Mouse (Mus musculus) right cerebral cortex, postnatal 36 days (tissue): Measurements from ENCODE around the gene Incenp.
"Not testable (repeated sequence)": the region's sequence is repeated elsewhere in the genome, so short reads cannot be mapped to it uniquely, and the experiment has no call there.

ENCODE experiments used
- DNase-seq, 2 experiments: peaks; one replicate each; pipeline ENCODE4 v3.0.0; 2022; ENCODE audit warnings: low spot score in 2 of 2, mixed read lengths in 1 of 2

Gene Incenp

DNA sequence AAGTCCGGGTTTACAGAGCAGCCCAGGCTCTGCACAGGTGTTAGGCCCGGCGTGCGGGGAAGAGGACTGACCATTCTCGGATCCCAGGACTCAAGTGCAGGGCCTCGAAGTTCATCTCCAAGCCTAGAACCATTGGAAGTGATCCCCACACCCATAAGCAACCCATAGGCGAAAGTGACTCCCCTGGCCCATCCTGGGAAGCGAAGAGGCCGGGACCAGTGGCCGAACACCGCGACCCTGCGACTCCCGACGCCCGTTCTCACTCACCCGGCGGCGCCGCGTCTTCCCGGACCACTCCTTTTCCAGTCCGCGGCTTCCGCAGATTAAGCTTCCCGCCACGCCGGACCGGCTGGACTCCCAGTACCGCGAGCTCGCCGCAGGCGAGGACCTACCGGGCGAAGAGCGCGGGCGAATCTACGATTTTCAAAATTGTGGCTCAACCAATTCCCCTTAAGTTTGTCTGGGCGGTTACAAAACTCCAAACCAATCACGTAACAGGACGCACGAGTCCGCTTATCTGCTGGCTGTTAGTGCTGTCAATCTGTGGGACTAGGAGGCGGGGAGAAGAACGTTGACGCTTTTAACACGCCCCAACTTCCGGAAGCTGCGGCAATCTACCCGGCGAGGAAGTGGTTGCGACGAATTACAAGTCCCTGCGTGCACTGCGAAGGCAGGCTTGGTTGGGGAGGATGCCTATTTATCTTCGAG lies at the start of gene Incenp:
Incenp (minus strand) TSS at position 480 of the 708 bp plus-strand sequence.
- DNase-seq: peak; percentile 93 to 96

DNA sequence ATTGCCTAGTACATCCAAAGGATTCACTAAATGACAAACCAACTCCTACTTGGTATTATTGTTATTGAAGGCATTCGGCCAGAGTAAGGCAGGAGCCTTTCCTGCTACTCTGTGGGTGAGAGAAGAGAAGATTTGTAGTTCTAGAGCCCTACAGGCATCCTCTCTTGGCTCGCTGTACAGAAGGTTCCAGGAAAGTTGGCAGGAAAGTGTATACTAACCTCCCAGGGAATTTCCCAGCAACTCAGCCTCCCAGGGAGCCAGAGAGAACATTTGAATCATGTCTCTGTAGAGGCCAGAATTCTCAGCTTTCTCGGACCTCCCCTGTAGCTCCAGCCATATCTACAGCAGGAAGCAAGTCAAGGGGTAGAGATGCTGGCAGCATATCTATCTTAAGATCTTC lies 47.6 kb upstream of the Incenp start:
- DNase-seq: no peak

DNA sequence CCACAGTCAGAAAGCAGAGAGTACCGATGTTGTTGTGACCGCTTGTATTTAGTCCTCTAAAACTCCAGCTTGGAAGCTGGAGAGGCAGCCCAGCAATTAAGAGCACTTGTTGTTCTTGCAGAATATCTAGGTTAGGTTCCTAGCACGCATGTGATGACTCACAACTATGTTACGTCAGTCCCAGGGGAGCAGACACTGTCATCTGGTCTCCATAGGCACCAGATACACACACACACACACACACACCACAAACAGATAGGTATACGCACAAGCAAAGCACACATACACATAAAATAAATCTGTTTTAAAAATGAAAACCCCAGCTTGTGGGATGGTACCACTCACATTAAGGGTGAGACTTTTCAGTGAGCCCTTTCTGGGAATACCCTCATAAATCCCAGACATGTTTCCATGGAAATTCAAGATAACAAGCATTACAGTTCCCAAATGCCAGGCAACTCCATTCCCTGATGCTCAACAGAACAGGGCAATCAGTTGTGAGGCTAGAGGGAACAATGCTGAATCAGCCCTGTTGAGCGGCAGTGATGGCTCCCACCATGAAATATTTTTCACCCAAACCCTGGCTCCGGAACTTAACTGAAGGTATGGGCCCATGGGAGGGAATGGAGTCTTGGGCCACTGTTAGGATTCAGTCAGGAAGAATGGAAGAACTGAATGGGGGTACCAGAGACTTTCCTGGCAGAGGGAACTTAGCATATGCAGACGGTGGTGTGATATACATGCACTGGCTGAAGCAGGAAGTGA lies 46.6 kb upstream of the Incenp start:
- no peak for DNase-seq

DNA sequence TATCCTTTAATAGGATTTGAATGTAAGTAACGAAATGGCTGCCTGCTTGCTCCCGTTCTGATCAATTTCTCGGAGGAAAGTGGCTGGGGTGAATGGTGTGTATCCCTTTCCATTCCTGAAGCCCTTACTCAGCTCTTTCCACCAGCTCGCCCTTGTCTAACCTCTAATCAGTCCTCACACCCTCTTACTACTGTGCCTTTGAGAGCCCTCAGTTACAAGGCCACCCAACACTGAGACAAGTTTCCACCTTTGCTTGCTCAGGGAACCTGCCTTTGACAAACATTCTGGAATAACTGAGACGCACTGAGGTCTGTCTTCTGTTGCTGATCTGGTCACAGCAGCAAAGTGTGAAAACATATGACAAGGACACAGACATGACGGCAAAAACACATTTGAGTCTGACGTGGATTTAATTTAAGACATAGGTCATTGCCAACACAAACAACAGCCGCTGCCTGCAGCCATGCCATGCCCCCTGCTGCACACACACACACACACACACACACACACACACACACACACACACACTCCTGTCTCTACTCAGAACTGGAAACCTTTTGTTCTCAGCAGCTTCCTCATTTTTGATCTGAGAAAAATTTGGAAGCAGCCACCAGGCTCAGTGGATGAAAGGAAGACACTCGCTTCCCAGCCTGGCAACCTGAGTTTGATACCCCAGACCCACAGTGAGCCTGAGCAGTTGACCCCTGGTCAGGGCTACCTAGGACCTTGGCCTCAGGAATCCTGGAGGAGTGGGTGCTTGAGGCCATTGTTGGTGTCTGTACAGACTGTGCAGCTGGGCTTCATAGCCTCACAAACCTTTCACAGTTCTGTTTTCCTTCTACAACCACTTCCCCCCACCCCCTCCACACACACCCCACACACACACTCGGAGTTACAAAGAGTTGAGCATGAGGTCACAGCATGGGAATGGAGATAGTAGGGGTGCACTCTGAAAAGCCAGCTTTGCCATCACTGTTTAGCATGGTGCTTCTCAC lies 43.5 kb upstream of the Incenp start:
- DNase-seq: no peak

DNA sequence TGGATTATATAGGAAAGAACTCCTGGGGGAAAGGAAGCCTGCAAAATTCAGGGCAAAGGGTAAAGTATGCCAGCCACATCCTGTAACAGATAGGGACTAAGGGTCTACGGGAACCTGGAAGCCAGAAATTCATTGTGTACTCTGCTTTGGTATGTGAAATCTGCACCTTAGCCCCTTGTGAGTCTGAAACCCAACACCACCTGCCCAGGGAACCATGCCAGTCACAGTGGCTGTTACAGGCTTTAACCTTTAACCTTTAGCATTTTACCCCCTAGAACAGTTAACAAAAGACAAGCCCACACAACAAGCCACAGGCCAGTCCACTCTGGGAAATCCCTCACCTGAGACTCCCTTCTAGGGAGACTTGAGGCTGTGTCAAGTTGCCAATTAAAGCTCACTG lies 42.5 kb upstream of the Incenp start:
- no peak for DNase-seq

DNA sequence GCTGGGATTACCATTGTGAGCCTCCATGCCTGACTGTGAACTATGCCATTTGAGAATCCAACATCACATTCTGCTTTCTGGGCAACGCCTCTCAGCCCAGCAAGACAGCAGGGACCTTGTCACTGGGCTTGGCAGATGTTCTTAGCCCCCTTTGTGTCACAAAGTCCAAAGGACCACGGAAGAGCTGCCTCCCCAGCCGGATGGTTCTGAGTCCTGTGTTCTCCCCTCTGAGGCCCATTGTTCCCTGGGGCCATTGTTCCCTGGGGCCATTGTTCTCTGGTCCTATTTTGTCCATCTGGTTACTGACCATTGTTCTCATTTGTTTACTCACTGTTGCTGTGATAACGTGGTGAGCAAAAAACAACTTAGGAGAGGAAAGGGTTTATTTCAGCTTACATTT lies 41.6 kb upstream of the Incenp start:
- no peak for DNase-seq

DNA sequence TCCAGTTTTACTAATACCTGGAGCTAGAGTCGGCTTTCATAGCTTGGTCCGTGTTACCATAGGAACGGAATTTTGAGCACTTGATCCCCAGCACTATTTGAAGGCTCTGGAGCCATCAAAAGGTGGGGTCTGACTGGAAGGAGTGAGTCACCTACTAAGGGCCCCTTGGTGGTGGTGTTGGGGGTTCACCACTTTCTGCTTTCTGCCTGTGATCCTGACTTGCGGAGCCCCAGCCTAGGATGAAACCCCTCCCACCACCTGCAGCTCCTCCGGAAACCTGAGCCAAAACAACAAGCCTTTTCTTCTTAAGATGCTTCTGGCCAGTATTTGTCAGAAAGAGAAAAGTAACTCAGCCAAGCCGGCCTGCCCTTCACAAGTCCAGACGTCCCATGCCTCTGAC lies 40.5 kb upstream of the Incenp start:
- DNase-seq: no peak

DNA sequence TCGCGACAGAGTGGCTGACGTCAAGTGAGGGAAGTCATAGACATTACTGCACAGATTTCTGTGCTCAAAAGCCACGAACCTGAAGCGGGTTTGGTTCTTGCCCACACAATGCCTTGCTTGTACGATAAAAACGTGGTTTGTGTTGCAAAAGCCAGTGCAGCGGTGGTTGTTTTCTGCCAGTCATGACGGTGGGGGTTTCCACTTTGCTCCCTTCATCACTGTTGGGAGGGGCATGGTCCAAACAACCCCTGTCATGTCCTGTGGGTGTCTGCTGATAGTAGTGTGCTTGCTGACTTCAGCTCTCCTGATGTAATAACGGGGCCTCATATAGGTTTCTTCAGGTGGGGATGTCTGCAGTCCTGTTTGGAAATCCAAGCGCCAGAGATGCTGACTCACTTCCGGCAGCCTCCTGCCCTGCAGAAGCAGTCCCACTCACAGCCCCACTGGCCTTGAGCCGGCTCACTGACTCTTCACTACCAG lies 39.5 kb upstream of the Incenp start:
- DNase-seq: no peak

DNA sequence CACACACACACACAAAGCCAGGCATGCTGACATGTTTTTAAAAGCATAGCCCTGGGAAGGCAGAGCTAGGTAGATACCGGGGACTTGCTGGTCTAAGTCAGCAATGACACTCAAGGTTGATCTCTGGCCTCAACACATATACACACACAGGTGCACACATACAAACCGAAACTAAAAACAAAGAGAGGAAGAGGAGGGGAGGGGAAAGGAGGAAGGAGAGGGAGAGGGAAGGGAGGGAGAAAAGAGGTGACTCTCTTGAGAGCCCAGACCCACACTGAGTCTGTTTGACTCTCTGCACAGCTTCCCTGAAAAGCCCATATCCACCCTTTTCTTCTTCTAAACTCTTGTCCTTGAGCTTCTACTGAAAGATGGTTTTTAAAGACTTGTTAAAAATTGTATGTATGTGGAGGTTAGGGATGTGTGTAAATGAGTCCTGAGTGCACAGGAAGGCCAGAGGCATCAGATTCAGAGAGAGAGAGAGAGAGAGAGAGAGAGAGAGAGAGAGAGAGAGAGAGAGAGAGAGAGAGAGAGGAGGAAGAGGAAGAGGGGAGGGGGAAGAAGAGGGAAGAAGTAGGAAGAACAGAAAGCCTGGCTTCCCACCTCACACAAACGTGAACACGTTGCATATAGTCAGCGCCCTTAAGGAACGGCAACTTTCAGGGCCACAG lies 38.9 kb upstream of the Incenp start:
- no peak for DNase-seq

DNA sequence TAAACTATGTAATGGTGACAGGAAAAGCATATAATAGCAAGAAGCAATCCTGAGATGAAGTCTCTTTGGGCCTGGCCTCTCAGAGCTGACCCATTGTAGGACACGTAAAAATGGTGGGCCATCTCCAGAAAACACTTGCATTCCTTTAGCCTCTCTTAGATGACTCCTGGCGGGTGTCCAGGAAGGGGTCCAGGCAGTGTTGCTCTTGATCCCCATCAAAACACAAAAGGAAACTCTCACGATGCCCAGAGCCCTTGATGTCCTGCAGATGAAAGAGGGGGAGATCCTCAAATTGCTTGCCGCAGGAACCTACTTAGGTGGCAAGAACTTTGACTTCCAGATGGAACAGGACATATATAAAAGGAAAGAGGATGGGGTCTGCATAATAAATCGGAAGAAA lies 38.1 kb upstream of the Incenp start:
- no peak for DNase-seq

DNA sequence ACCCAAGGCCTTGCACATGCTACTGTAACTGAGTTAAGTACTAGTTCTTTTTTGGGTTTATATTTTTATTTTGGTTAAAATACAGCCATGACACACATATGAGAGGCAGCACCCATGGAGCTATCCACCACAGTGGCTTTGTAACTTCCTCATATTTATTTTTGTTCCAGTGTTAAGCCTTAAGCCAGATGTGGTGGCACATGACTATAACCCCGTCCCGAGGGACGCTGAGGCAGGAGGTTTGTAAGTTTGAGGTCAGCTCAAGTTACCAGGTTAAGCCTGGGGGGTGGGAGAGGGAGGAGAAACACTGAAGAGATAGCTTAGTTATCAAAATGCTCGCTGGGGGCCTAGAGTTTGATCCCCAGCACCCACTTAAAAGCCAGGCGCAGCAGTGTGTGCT lies 37.2 kb upstream of the Incenp start:
- no peak for DNase-seq

DNA sequence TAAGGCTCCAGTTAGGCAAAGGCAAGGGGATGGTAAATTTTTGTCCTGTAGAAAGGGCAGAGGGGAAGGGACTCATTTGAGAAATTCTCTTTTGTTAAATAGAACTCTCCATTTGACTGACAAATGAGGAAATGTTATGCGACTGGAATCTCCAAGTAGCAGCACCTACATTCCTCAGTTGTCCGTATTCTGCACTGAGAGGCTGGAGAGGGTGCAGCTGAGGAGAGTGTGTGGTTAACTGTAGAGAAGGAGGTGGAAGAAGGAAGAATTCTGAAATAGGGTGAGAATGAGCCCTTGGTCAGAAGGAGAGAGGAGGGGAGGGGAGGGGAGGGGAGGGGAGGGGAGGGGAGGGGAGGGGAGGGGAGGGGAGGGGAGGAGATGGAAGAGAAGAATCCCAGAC lies 34.6 kb upstream of the Incenp start:
- DNase-seq: no peak

DNA sequence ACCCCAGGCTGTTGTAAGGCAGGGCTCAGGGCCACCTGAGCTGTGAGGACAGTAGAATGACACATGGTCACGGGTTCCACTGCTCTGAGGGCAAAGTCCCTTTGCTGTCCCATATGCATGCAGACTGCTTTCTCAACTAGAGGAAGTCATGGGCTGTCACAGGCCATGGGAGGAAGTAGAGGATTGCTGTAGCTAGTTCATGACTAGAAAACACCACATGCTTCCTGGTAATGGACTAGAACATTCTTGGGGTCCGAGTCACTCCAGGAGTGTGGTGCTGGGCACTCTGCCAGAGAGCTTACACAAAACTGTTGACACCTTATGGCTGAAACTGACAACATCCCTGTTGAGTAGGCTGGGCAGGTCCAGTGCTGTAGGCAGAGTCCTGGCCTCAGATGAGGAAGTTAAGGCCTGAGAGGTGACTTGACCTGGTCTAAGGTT lies 31.8 kb upstream of the Incenp start:
- not testable (repeated sequence) for DNase-seq

DNA sequence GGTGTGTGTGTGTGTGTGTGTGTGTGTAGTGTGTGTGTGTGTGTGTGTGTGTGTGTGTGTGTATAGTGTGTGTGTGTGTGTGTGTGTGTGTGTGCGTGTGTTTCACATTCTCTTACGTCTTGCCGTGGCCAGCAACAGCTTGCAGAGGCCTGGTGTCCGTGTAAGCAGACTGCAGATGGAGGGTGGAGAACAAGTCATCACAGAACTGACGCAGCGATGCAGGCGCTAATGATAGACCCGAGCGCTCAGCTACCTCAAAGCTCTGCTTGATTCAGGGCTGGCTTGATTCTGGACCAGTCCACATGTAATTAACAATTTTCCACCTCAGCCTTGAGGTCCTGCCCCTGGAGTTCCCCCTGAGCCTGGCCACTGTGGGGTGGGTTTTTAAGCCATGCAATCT lies 28.7 kb upstream of the Incenp start:
- no peak for DNase-seq

DNA sequence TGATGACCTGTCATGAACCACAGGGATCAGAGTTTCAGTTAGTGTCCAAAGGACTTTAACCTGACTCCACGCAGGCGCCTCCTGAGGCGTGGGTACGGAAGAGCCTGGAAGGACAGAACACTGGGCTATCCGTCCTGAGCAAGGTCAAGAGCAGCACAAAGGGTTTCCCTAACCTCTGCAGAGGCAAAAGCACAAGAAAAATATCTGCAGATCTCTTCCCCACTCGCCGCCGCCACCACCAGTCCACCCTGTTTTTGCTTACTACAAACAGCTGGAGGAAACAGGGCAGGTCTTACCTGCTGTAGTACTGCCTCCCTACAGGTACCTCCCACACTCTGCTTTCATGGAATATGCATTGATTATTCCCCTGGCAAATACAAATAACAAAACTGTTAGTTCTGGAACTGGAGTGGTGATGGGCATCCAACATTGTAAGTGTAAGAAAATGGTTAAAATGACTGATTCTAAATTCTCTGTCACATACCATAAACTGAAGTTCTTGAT lies 25.5 kb upstream of the Incenp start:
- no peak for DNase-seq

DNA sequence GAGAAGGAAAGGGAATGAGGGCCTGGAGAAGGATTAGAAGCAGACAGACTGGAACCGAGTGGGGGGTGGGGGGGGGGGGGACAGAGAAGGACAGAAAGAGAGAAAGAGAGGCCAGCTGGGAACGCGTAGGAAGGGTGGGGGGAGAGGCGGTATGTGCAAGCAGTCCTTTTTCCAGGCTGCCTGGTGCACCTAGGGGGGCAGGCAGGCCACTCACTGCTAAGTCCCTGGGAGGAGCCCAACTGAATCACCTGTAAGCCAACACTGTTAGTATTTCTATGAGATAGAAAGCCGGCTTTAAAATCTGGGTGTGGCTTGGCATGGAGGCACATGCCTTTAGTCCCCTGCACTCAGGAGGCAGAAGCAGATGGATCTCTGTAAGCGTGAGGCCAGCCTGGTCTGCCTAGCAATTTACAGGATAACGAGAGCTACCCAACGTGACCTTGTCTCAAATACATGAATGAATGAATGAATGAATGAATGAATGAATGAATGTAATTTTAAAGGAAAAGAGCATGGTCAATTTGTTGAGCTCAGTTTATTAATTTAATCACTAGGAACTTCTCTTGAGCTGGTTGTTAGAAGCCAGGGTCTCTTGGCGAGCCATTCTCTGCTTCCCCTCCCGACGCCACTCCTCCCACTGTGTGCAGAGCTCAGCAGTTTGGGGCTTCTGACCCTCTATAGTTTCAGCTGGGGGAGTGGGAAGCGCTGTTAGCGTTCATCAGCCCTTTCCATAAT lies 24.9 kb upstream of the Incenp start:
- no peak for DNase-seq

DNA sequence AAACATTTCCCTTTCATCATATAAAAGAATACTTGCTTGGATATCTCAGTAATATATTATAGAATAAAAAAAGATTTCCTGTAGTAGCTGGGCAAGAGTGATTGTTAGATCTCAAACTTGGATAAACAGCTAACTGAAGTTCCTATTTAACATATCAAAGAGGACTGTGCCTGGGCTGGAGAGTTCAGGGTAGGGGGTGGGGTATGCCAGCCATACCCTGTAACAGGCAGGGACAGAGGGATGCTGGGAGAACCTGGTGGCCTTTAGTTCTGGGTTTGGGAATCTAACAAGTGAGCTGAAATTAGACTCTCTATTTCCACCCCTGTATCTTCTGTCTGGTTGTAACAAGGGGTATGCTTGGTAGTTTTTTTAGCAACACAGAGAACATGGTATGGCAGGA lies 23.7 kb upstream of the Incenp start:
- no peak for DNase-seq

DNA sequence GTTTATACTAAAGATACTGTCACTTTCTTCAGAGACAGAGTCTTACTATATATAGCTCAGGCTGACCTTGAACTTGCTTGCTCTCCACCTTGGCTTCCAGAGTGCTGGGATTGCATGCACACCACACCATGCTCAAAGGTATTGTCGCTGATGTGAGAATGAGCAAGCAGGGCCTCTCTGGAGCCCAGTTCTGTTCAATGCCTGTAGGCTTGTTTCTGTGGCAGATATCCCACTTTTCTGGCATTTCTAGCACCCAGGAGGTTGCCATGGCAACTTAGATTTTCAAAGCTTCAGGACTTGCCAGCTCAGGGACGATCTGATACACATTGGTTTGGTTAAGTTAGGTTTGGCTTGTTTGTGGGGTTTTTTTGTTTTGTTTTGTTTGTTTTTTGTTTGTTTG lies 22.9 kb upstream of the Incenp start:
- peak; percentile 57 to 74 for DNase-seq

DNA sequence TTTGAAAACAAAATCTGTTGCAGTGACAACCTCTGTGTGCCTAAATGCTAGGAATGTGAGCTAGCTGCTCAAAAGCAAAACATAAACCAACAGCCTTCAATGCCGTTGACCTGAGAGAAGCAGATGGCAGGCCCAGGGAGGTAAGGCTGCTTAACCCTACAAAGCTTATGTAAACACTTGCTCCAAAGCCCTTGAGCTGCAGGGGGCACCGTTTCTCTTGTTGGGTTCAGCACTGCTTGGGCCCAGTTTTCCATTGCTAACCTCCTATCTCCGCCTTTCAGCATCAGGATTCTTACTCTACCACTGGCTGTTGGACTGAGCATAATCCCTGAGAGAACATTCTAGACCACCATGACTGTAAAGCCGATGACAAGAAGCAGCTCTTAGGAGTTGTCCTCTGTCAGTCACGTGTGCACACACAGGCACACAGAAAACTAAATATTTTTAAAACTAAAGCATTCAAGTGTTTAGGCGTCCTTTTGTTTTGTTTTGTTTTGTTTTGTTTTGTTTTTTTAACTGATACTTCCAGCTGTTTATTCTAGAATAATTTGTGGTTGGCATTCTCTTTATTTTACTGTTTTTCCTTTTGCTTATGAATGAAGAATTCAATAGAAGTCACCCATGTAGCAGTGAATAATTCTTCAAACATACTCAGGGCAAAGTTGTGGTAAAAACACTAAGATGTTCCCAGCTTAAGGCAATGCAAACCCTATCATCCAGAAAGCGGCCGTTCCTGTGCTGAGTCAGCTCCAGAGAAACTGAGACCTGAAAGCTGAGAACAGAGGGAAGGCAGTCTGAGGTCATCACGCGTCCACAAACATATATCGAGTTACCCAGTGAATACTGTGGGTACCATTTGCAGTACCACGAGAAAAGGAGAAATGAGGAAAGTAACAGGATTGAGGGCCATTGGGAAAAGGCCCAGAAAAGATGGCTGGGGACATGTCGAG lies 21.8 kb upstream of the Incenp start:
- peak in 1 of 2 experiments; percentile 43 for DNase-seq
